Mouse (Mus musculus): ENCODE results near the gene Slc7a5. TPM values are rescaled to one million over a fixed set of nuclear protein-coding genes. Genes with fewer than 3 reads are reported as not detected.

The Slc7a5 gene
- total RNA-seq, 2 experiments from 2014 or later, result 35.3 to 48.3 TPM

GRCm38 (mm10) chr8:121909663-121910062 lies 2.2 kb upstream of the Slc7a5 start:
- DNase-seq (ENCODE audit: low spot score in 2 of 2), result peak; percentile 72 to 78

DNA sequence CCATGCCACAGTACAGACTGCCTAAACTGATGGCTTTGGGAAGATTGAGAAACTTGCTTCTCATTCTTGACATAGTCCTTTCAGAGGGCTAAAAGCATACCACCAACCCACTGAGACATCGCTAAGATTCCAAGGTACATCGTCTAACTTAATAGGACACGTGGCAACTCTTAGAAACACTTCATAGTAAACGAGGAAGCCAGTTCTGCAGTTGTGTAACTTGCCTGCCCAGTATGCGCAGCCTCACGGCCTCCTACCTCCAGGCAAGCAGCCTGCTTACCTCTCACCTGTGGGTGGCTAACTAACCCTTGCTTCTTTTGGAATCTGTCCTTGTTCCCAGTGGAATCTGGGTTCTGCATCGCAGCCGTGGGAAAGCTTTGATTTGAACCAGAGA lies 1.7 kb upstream of the Slc7a5 start:
- no peak for DNase-seq (ENCODE audit: low spot score in 2 of 2)

DNA sequence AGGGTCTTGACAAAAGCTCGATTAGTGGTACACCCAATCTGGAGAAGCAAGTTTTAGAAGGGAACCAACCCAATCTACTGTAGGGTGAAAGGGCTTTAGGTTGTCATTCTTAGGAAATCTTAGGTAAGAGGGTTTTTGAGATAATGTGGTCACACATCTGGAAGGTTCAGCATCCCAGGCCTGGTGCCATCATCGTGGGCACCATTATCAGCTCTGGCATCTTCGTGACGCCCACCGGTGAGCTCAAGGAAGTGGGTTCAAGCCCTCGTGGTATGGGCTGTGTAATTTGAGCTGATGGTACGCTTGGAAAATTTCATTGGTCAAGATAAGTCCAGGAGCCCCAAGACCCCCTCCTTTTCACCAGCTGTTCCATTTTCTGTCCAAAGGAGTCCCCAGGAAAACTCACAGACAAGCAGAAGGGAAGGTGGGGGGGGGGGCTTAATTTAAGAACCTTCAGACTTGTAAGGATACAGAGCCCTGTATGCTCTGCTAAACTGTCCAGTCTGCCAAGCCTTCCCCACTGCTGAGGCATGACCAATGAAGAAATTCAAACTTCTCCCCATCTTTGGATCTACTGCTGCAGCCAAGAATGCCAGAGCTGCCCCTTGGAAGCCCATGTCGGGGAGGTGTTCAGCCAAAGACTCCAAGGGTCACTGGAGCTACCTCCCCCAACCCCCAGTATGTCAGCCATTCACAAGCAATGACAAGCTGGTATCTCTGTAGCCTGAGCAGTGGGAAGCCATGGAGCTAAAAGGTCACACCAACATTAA lies 1.1 kb upstream of the Slc7a5 start:
- no peak for DNase-seq (ENCODE audit: low spot score in 2 of 2)

GRCm38 (mm10) chr8:121906542-121907512 lies 667 bp downstream of the Slc7a5 start:
- peak in 1 of 2 experiments; percentile 33 for DNase-seq (ENCODE audit: low spot score in 2 of 2)

DNA sequence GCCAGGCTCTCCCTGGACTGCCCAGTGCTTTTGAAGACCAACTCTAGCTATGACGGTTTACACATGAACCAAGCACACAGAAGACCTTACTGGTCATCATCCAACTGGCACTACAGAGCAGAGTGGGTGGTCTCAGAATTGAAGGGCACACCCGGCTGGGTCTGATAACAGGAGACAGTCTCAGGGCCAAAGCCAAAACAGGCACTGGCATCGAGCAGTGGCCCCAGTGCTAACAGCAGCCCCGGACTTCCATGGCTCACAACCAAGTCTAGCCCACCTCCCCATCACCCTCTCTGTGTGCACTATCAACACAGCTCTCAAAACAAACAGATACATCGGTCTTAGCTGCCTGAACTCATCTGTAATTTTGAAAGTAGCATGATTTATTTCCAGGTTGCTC lies 1.6 kb downstream of the Slc7a5 start:
- no peak for DNase-seq (ENCODE audit: low spot score in 2 of 2)

DNA sequence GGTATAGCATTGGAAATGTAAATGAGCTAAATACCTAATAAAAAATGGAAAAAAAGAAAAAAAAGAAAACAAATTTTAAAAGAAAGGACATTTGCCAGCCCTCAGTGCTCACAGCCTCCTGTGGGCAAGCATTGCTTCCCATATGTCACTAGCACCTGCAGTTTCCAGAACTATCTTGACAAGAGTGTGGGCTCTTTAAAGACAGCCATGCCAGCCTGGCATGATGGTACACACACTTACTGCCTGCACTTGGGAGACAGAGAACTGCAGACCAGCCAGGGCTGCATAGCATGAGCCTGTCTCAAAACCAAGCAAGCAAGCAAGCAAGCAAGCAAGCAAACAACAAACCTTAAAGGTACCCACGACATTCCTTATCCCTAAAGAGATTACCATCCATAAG lies 2.1 kb downstream of the Slc7a5 start:
- no peak for DNase-seq (ENCODE audit: low spot score in 2 of 2)

DNA sequence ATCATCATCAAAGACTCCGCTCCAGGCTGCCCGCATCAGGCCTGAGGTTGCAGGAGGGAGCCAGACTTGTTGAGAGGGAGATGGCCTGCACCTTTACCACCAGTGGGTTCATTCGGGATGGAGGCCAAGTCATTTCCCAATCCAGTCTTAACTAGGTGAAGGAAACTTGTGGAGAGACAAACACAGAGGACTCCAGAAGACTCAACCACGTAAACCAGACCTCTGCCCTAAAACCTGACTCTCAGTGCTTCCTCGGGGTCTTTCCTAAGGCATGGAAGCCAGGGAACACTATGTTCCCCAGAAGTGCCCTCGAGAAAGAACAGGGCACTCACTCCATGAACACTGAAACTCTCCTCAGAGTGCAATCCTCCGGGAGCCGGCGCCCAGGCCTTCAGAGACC lies 2.5 kb downstream of the Slc7a5 start:
- DNase-seq (ENCODE audit: low spot score in 2 of 2), result no peak

GRCm38 (mm10) chr8:121903977-121904376 lies 3.5 kb downstream of the Slc7a5 start:
- no peak for DNase-seq (ENCODE audit: low spot score in 2 of 2)

GRCm38 (mm10) chr8:121901498-121902236 lies 5.8 kb downstream of the Slc7a5 start:
- peak in 1 of 2 experiments; percentile 63 for DNase-seq (ENCODE audit: low spot score in 2 of 2)

GRCm38 (mm10) chr8:121899180-121900044 lies 8.1 kb downstream of the Slc7a5 start:
- no peak for DNase-seq (ENCODE audit: low spot score in 2 of 2)

DNA sequence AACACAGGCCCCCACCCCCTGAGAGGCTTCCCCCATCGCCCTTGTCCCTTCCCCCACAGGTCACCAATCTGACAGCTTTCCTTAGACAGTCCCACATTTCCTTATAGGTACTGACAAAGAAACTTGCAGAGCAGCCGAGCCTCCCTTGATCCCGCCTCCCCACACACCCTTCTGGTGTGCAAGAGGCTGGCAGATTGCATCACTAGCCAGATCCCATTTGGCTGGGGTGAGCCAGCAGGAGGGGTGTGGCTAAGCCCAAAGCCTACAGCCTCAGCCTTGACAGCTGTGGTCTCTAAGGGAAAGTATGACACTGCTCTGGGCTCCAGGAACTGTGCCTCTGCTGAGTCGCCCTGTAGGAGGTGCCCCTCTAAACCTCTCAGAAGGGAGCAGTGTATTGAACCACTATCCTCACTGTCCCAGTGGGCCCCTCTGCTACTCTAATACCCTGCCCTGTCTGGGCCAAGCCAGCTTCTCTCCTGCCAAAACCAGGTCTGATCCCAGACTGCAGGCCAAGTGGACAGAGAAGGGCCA lies 9.0 kb downstream of the Slc7a5 start:
- DNase-seq (ENCODE audit: low spot score in 2 of 2), result peak; percentile 60 to 61

- DNase-seq (ENCODE audit: low spot score in 2 of 2), result no peak
Measured at GRCm38 (mm10) chr8:121897871-121898381, 9.6 kb downstream of the Slc7a5 start.

- DNase-seq (ENCODE audit: low spot score in 2 of 2), result no peak
Measured at GRCm38 (mm10) chr8:121897205-121897604, 10.3 kb downstream of the Slc7a5 start.

DNA sequence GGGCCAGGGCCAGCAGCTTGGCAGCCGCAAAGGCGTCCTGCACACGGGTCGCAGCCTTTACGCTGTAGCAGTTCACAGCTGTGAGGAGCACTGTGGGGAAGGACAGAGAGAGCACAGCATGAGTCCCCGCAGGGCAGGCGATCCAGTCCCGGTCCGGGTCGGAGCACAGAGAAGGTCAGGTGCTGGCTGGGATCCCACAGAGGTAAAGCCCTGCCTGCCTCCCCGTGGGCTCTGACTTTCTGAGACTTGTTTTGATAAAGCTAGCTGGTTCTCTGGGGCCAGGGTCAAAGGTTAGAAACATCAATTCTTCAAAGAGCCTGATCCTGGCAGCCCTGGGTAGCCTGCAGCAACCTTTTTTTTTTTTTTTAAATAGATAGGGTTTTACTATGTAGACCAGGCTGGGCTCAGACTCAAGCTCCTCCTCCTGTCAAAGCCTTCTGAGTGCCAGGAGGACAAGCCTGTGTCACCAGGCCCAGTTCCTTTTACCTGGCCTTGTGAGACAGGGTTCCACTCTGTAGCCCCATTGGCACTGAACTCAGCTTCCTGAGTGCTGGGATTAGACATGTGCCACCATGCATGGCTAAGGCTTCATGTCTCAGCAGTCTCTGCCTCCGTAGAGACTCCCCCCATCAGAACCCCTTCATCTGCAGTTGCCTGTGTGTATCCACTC lies 10.9 kb downstream of the Slc7a5 start:
- no peak for DNase-seq (ENCODE audit: low spot score in 2 of 2)

DNA sequence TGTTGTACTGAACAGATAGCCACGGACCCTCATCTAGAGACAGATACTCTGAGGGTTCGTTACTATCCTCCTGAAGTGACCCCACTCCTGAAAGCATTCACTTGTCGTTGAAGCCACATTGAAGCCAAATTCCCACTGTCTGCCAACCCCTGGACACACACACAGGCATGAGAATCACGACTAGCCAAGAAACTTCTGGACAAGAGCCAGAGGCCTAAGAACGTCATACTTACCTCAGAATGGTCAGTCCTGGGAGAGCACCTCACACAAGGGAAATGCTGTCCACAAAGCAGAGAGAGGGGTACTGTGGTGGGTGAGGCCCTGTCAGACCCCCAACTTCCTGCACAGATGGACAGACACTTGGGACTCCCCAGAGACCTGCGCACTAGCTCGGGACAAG lies 11.6 kb downstream of the Slc7a5 start:
- DNase-seq (ENCODE audit: low spot score in 2 of 2), result no peak

DNA sequence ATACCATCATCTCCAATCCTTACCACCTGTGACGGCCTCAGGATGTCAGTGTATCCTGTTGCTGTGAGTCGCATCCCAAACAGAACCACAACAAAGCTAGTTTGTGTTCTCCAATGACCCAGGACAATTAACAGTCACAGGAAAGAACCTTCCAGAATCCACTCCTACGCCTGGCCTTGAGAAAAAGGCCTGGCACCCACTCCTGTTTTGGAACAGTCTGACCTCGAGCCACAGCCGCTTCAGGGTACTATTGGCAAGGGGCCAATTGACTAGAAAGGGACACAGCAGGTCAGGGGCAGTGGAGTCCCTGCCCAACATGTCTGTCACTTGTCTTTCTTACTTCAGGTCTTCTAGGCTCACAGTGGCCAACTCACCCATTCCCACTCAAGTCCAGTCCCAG lies 14.6 kb downstream of the Slc7a5 start:
- DNase-seq (ENCODE audit: low spot score in 2 of 2), result no peak

DNA sequence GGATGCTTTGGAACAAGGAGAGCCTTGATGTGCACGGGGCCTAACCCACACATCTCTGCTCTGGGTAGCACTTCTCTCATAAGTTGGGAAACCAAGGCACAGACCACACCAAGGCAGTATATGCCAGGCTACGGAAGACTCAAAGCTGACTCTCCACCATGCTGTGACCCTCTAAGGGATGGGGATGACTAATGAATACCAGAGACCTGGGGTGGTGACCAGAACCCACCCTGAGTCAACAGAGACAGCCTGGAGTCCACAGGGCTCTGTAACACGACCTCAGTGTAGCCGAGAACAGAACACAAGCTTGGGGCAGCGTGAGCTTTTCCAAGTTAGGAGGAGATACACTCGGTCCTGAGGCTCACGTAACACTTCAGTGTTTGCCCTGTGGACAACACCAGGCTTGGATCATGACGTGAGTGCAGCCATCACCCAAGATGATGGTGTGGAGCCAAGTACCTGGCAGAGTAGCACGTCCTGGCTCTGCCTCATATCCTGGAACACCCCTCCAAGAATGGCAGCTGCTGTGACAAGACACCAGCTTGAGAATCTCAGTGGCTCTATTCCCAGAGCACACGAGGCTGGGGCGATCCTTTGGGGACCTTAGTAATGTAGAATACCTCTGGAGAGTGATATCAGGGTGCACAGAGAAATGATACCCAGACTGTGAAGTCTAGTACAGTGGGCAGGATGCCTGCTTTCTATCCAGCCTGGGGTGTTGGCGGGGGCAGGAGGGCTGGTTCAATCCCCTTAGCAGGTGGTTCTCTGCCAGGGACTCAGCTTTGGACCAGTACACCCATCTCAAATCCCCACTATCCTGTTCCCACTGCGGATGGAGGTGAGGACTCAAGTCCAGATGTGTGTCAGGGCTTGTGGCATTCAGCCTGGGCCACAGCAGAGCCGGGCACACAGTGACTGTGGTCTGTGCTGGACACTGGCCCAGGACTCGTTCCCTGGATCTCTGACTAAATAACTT lies 17.4 kb downstream of the Slc7a5 start:
- DNase-seq (ENCODE audit: low spot score in 2 of 2), result no peak

DNA sequence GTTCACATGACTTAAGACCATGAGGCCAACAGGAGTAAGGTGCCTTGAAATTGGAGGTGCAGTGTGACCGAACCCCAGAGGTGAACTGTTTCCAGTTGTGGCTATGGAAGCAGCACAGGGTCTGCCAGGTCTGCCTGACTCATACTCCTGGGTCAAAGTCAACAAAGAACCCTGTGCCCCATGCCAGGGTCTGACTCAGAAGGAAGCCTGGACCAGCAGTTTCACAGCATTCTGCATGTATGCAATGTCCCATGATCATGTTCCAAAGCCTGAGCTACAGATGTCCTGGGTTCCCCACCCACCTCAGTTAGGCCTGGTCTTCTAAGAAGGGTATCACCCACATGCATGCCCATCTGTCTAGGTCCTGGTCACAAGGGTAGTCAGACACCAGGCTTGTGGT lies 18.2 kb downstream of the Slc7a5 start:
- DNase-seq (ENCODE audit: low spot score in 2 of 2), result no peak
